Mouse (Mus musculus): ENCODE data around the gene Hist1h2bj. TPM values are rescaled to one million over a fixed set of nuclear protein-coding genes. Genes with fewer than 3 reads are reported as not detected.
A peak's percentile ranks its signal among the peaks of the same experiment; 100 is the strongest.
"Not testable (repeated sequence)": the region's sequence is repeated elsewhere in the genome, so short reads cannot be mapped to it uniquely, and the experiment has no call there.

Gene Hist1h2bj
- polyA plus RNA-seq, 1 experiment, result 0.69 TPM

GRCm38 (mm10) chr13:22045311-22045710, 2.3 kb downstream of the Hist1h2bj start:
- TF ChIP-seq CTCF (IDR thresholded peaks at IDR 0.05; ENCODE audit: extremely low read depth, insufficient read depth, low read length) (no peak), POLR2A (IDR thresholded peaks at IDR 0.05; ENCODE audit: extremely low read depth, insufficient read depth, low read length) (no peak)
- H3K4me1 ChIP-seq (ENCODE audit: control insufficient read depth, insufficient read depth, low read length), result no peaks in the 10 kb centered on the region
- H3K27ac ChIP-seq (ENCODE audit: insufficient read depth, low read length), result no peak overlapping the region
- no peak overlapping the region for H3K4me3 ChIP-seq (ENCODE audit: insufficient read depth, low read length)

GRCm38 (mm10) chr13:22049041-22049440, 6.0 kb downstream of the Hist1h2bj start:
- Histone ChIP-seq H3K27ac (ENCODE audit: insufficient read depth, low read length) (no peak overlapping the region), H3K4me1 (ENCODE audit: control insufficient read depth, insufficient read depth, low read length) (no peaks in the 10 kb centered on the region), H3K4me3 (ENCODE audit: insufficient read depth, low read length) (no peak overlapping the region; the same call in 1 of the 2 replicates)
- TF ChIP-seq POLR2A (IDR thresholded peaks at IDR 0.05; ENCODE audit: extremely low read depth, insufficient read depth, low read length) (no peak), CTCF (IDR thresholded peaks at IDR 0.05; ENCODE audit: extremely low read depth, insufficient read depth, low read length) (no peak)

GRCm38 (mm10) chr13:22049737-22050440, 6.9 kb downstream of the Hist1h2bj start:
- TF ChIP-seq CTCF (IDR thresholded peaks at IDR 0.05; ENCODE audit: extremely low read depth, insufficient read depth, low read length), result no peak
- no peak for TF ChIP-seq POLR2A (IDR thresholded peaks at IDR 0.05; ENCODE audit: extremely low read depth, insufficient read depth, low read length)
- H3K4me1 ChIP-seq (ENCODE audit: control insufficient read depth, insufficient read depth, low read length), result no peaks in the 10 kb centered on the region
- peak overlapping the region; percentile 49 for H3K4me3 ChIP-seq (ENCODE audit: insufficient read depth, low read length)
- no peak overlapping the region for H3K27ac ChIP-seq (ENCODE audit: insufficient read depth, low read length)

GRCm38 (mm10) chr13:22050591-22051522, 7.8 kb downstream of the Hist1h2bj start:
- Histone ChIP-seq H3K4me1 (ENCODE audit: control insufficient read depth, insufficient read depth, low read length) (no peaks in the 10 kb centered on the region), H3K4me3 (ENCODE audit: insufficient read depth, low read length) (peak overlapping the region; percentile 49), H3K27ac (ENCODE audit: insufficient read depth, low read length) (no peak overlapping the region)
- TF ChIP-seq POLR2A (IDR thresholded peaks at IDR 0.05; ENCODE audit: extremely low read depth, insufficient read depth, low read length) (no peak), CTCF (IDR thresholded peaks at IDR 0.05; ENCODE audit: extremely low read depth, insufficient read depth, low read length) (peak; percentile 21; the same call in 1 of the 2 replicates)

- Histone ChIP-seq H3K4me1 (ENCODE audit: control insufficient read depth, insufficient read depth, low read length) (no peaks in the 10 kb centered on the region), H3K4me3 (ENCODE audit: insufficient read depth, low read length) (peak overlapping the region; percentile 49; the same call in 1 of the 2 replicates), H3K27ac (ENCODE audit: insufficient read depth, low read length) (no peak overlapping the region)
- no peak for TF ChIP-seq CTCF (IDR thresholded peaks at IDR 0.05; ENCODE audit: extremely low read depth, insufficient read depth, low read length)
- TF ChIP-seq POLR2A (IDR thresholded peaks at IDR 0.05; ENCODE audit: extremely low read depth, insufficient read depth, low read length), result no peak
Measured at GRCm38 (mm10) chr13:22051523-22051859, 8.5 kb downstream of the Hist1h2bj start.

GRCm38 (mm10) chr13:22053754-22054153, 10.7 kb downstream of the Hist1h2bj start:
- no peak overlapping the region for H3K27ac ChIP-seq (ENCODE audit: insufficient read depth, low read length)
- TF ChIP-seq CTCF (IDR thresholded peaks at IDR 0.05; ENCODE audit: extremely low read depth, insufficient read depth, low read length) (no peak), POLR2A (IDR thresholded peaks at IDR 0.05; ENCODE audit: extremely low read depth, insufficient read depth, low read length) (no peak)
- no peaks in the 10 kb centered on the region for H3K4me1 ChIP-seq (ENCODE audit: control insufficient read depth, insufficient read depth, low read length)
- no peak overlapping the region for H3K4me3 ChIP-seq (ENCODE audit: insufficient read depth, low read length)

- H3K4me1 ChIP-seq (ENCODE audit: control insufficient read depth, insufficient read depth, low read length), result no peaks in the 10 kb centered on the region
- TF ChIP-seq POLR2A (IDR thresholded peaks at IDR 0.05; ENCODE audit: extremely low read depth, insufficient read depth, low read length), result no peak
- no peak for TF ChIP-seq CTCF (IDR thresholded peaks at IDR 0.05; ENCODE audit: extremely low read depth, insufficient read depth, low read length)
- no peak overlapping the region for H3K27ac ChIP-seq (ENCODE audit: insufficient read depth, low read length)
- no peak overlapping the region for H3K4me3 ChIP-seq (ENCODE audit: insufficient read depth, low read length)
Measured at GRCm38 (mm10) chr13:22061422-22061821, 18.4 kb downstream of the Hist1h2bj start.

- Histone ChIP-seq H3K4me3 (ENCODE audit: insufficient read depth, low read length) (no peak overlapping the region), H3K27ac (ENCODE audit: insufficient read depth, low read length) (no peak overlapping the region), H3K4me1 (ENCODE audit: control insufficient read depth, insufficient read depth, low read length) (no peaks in the 10 kb centered on the region)
- TF ChIP-seq POLR2A (IDR thresholded peaks at IDR 0.05; ENCODE audit: extremely low read depth, insufficient read depth, low read length) (no peak), CTCF (IDR thresholded peaks at IDR 0.05; ENCODE audit: extremely low read depth, insufficient read depth, low read length) (no peak)
Measured at GRCm38 (mm10) chr13:22063468-22063867, 20.5 kb downstream of the Hist1h2bj start.

GRCm38 (mm10) chr13:22084140-22084539, 41.1 kb downstream of the Hist1h2bj start, which contains the start of gene Vmn1r188:
Gene Vmn1r188 (plus strand): TSS chr13:22084440.
- H3K4me1 ChIP-seq (ENCODE audit: control insufficient read depth, insufficient read depth, low read length); H3K27ac ChIP-seq (ENCODE audit: insufficient read depth, low read length); H3K4me3 ChIP-seq (ENCODE audit: insufficient read depth, low read length): not testable (repeated sequence)

Other genes starting within 250 kb of the Hist1h2bj start
- gene Hist1h2bq, start 233.0 kb upstream of the Hist1h2bj start, polyA plus RNA-seq (2012; rRNA removed), result 1.2 and 1.7 TPM in 2 replicates
- gene Hist1h2ao, start 232.7 kb upstream of the Hist1h2bj start, polyA plus RNA-seq (2012; rRNA removed), result not detected in 2 replicates
- gene Hist1h4m, start 231.5 kb upstream of the Hist1h2bj start, polyA plus RNA-seq (2012; rRNA removed), result not detected in 2 replicates
- gene Hist1h4n, start 211.0 kb upstream of the Hist1h2bj start, polyA plus RNA-seq (2012; rRNA removed), result 11.0 and 23.0 TPM in 2 replicates
- 2.4 and 3.5 TPM in 2 replicates for gene Hist1h2ap, start 209.7 kb upstream of the Hist1h2bj start, polyA plus RNA-seq (2012; rRNA removed)
- 0.34 and 0.92 TPM in 2 replicates for gene Hist1h2br, start 209.5 kb upstream of the Hist1h2bj start, polyA plus RNA-seq (2012; rRNA removed)
- gene Zfp184, start 98.1 kb upstream of the Hist1h2bj start, polyA plus RNA-seq (2012; rRNA removed), result 2.2 and 2.3 TPM in 2 replicates
- gene Pom121l2, start 62.0 kb upstream of the Hist1h2bj start, polyA plus RNA-seq (2012; rRNA removed), result 0.04 TPM in 1 of 2 replicates, not detected in the other
- 1.9 and 2.5 TPM in 2 replicates for gene Prss16, start 33.5 kb upstream of the Hist1h2bj start, polyA plus RNA-seq (2012; rRNA removed)
- 0.75 TPM in 1 of 2 replicates, not detected in the other for gene Hist1h2ah, start 7.6 kb upstream of the Hist1h2bj start, polyA plus RNA-seq (2012; rRNA removed)
- gene Hist1h2bk, start 7.3 kb upstream of the Hist1h2bj start, polyA plus RNA-seq (2012; rRNA removed), result 0.50 and 0.64 TPM in 2 replicates
- 5.7 and 7.9 TPM in 2 replicates for gene Hist1h4i, start 1.9 kb upstream of the Hist1h2bj start, polyA plus RNA-seq (2012; rRNA removed)
- 0.63 and 1.1 TPM in 2 replicates for gene Hist1h2ag, start 270 bp upstream of the Hist1h2bj start, polyA plus RNA-seq (2012; rRNA removed)
- gene Vmn1r188, start 41.2 kb downstream of the Hist1h2bj start, polyA plus RNA-seq (2012; rRNA removed), result not detected in 2 replicates
- not detected in 2 replicates for gene Vmn1r189, start 62.6 kb downstream of the Hist1h2bj start, polyA plus RNA-seq (2012; rRNA removed)
- not detected in 2 replicates for gene Vmn1r191, start 140.8 kb downstream of the Hist1h2bj start, polyA plus RNA-seq (2012; rRNA removed)
- gene Vmn1r192, start 147.9 kb downstream of the Hist1h2bj start, polyA plus RNA-seq (2012; rRNA removed), result not detected in 2 replicates
- gene Vmn1r193, start 179.9 kb downstream of the Hist1h2bj start, polyA plus RNA-seq (2012; rRNA removed), result not detected in 2 replicates
- gene Vmn1r194, start 201.0 kb downstream of the Hist1h2bj start, polyA plus RNA-seq (2012; rRNA removed), result not detected in 2 replicates
- gene Vmn1r195, start 227.3 kb downstream of the Hist1h2bj start, polyA plus RNA-seq (2012; rRNA removed), result not detected in 2 replicates
- not detected in 2 replicates for gene Vmn1r196, start 246.7 kb downstream of the Hist1h2bj start, polyA plus RNA-seq (2012; rRNA removed)

Data from cortical plate, adult 2 months (tissue).